Comparison of ENCODE assay signal across 25 mouse cellular contexts in genomic region chr17:5999039-5999543, GRCm38 (mm10). TPM values are rescaled to one million over a fixed set of nuclear protein-coding genes. Genes with fewer than 3 reads are reported as not detected.
DNase-seq lines count a peak whose midpoint lies in the region; ATAC-seq and TF ChIP-seq lines count a peak whose summit lies in the region.
"Had no signal": no experiment of that assay in that cellular context is flagged by ENCODE, and none has a peak within 500 bp of the region (broad histone marks: within the 10 kb centered on the region; RNA-seq: fewer than 3 reads in every experiment).

No protein-coding gene starts in this region.

- no peak for TF ChIP-seq CTCF in heart, adult 2 months (IDR thresholded peaks at IDR 0.05)
- TF ChIP-seq CTCF in layer of hippocampus, adult 2 months (conservative IDR thresholded peaks at IDR 0.05) = no peak

- H3K27ac ChIP-seq in heart, adult 2 months = peak overlapping the region; percentile 90
- no peak overlapping the region for H3K27ac ChIP-seq in heart, embryonic 11.5 days (ENCODE audit: low read depth, low read length)
- peak overlapping the region; percentile 91 for H3K27ac ChIP-seq in heart, embryonic 15.5 days
- no peak overlapping the region for H3K27ac ChIP-seq in heart, embryonic 10.5 days
- H3K27ac ChIP-seq in layer of hippocampus, adult 2 months = 0 out of 2 replicates have a peak overlapping the region, but pooled peaks have one; percentile 7
- peak overlapping the region; percentile 3 for H3K27ac ChIP-seq in brown adipose tissue, adult 24 weeks (replicated peaks; ENCODE audit: low read depth, low read length)
- H3K27ac ChIP-seq: forebrain, embryonic 10.5 days; hindbrain, embryonic 12.5 days had no signal

- TF ChIP-seq POLR2A in heart, adult 2 months (IDR thresholded peaks at IDR 0.05; ENCODE audit: insufficient read depth, low read depth, low read length) = no peak

- ATAC-seq in heart, embryonic 11.5 days (replicated peaks; ENCODE audit: insufficient number of reproducible peaks, low FRiP score, low TSS enrichment) = no peak
- no peak for ATAC-seq in heart, embryonic 15.5 days (replicated peaks; ENCODE audit: insufficient number of reproducible peaks, insufficient read depth, low FRiP score, low read depth)
- ATAC-seq: activated CD4-positive, CD25-positive, alpha-beta regulatory T cell, adult 4 months; forebrain, embryonic 14.5 days; hindbrain, embryonic 16.5 days; Patski had no signal

- H3K4me3 ChIP-seq in heart, adult 2 months = 0 out of 2 replicates have a peak overlapping the region, but pooled peaks have one; percentile 4
- no peak overlapping the region for H3K4me3 ChIP-seq in heart, embryonic 11.5 days (ENCODE audit: low read depth, low read length)
- H3K4me3 ChIP-seq in heart, embryonic 15.5 days = no peak overlapping the region
- H3K4me3 ChIP-seq in heart, embryonic 10.5 days = no peak overlapping the region
- H3K4me3 ChIP-seq in layer of hippocampus, adult 2 months = no peak overlapping the region
- H3K4me3 ChIP-seq in brown adipose tissue, adult 24 weeks (ENCODE audit: insufficient read depth, low read depth, low read length) = no peak overlapping the region
- H3K4me3 ChIP-seq: embryonic facial prominence, embryonic 15.5 days; erythroblast, embryonic 14.5 days; forebrain, embryonic 10.5 days; hindbrain, embryonic 12.5 days had no signal

- intact Hi-C loops in heart, adult 2 months (cut with DNase I) = no loop called here

- no peak overlapping the region for H3K9ac ChIP-seq in heart, adult 2 months (ENCODE audit: low read depth, low read length)
- H3K9ac ChIP-seq in heart, embryonic 11.5 days (ENCODE audit: low read depth, low read length) = no peak overlapping the region
- no peak overlapping the region for H3K9ac ChIP-seq in heart, embryonic 15.5 days
- H3K9ac ChIP-seq: embryonic facial prominence, embryonic 15.5 days; hindbrain, embryonic 12.5 days had no signal

- peaks cover 6% of the 10 kb centered on the region for H3K36me3 ChIP-seq in heart, adult 2 months (ENCODE audit: control insufficient read depth, insufficient read depth, low read length)
- no peaks in the 10 kb centered on the region for H3K36me3 ChIP-seq in heart, embryonic 11.5 days (ENCODE audit: control insufficient read depth, insufficient read depth, low read length)
- no peaks in the 10 kb centered on the region for H3K36me3 ChIP-seq in heart, embryonic 15.5 days
- H3K36me3 ChIP-seq in heart, embryonic 10.5 days = no peaks in the 10 kb centered on the region
- H3K36me3 ChIP-seq: embryonic facial prominence, embryonic 15.5 days; forebrain, embryonic 10.5 days; hindbrain, embryonic 12.5 days had no signal

- TF ChIP-seq EP300 in heart, adult 2 months (IDR thresholded peaks at IDR 0.05; ENCODE audit: insufficient read depth, low read depth, low read length) = 0 out of 2 replicates have a peak, but pooled peaks have one; percentile 31

- no peaks in the 10 kb centered on the region for H3K9me3 ChIP-seq in heart, embryonic 11.5 days (replicated peaks; ENCODE audit: control insufficient read depth, low read length)
- H3K9me3 ChIP-seq in heart, embryonic 15.5 days (replicated peaks) = no peaks in the 10 kb centered on the region
- no peaks in the 10 kb centered on the region for H3K9me3 ChIP-seq in heart, embryonic 10.5 days
- H3K9me3 ChIP-seq: embryonic facial prominence, embryonic 15.5 days; forebrain, embryonic 10.5 days; hindbrain, embryonic 12.5 days had no signal

- H3K27me3 ChIP-seq in heart, adult 2 months (ENCODE audit: control insufficient read depth, insufficient read depth, low read length) = no peaks in the 10 kb centered on the region
- no peaks in the 10 kb centered on the region for H3K27me3 ChIP-seq in heart, embryonic 11.5 days (ENCODE audit: control insufficient read depth, insufficient read depth, low read length)
- H3K27me3 ChIP-seq in heart, embryonic 15.5 days = no peaks in the 10 kb centered on the region
- no peaks in the 10 kb centered on the region for H3K27me3 ChIP-seq in heart, embryonic 10.5 days (ENCODE audit: insufficient read depth, poor library complexity, severe bottlenecking)
- H3K27me3 ChIP-seq: CH12.LX; embryonic facial prominence, embryonic 15.5 days; hindbrain, embryonic 12.5 days; Patski had no signal

- no peak overlapping the region for H3K4me2 ChIP-seq in heart, embryonic 11.5 days
- no peak overlapping the region for H3K4me2 ChIP-seq in heart, embryonic 15.5 days
- H3K4me2 ChIP-seq: embryonic facial prominence, embryonic 15.5 days; hindbrain, embryonic 12.5 days had no signal

- WGBS in heart, adult 2 months = 60% methylated on average over 5 of the region's 5 CpGs
- WGBS in heart, embryonic 11.5 days (ENCODE audit: insufficient replicate concordance) = 71% methylated on average over 5 of the region's 5 CpGs
- 63% methylated on average over 5 of the region's 5 CpGs for WGBS in heart, embryonic 15.5 days
- WGBS in heart, embryonic 10.5 days = 79% methylated on average over 5 of the region's 5 CpGs

- no peaks in the 10 kb centered on the region for H3K79me2 ChIP-seq in heart, adult 2 months (replicated peaks; ENCODE audit: control insufficient read depth, insufficient read depth, low read length)

- peaks cover 33% of the 10 kb centered on the region for H3K4me1 ChIP-seq in heart, adult 2 months (ENCODE audit: control insufficient read depth, insufficient read depth, low read length)
- peaks cover 35% of the 10 kb centered on the region for H3K4me1 ChIP-seq in heart, embryonic 11.5 days (ENCODE audit: control insufficient read depth, insufficient read depth, low read length)
- peaks cover 74% of the 10 kb centered on the region for H3K4me1 ChIP-seq in heart, embryonic 15.5 days (replicated peaks)
- H3K4me1 ChIP-seq in heart, embryonic 10.5 days = peaks cover 48% of the 10 kb centered on the region
- H3K4me1 ChIP-seq in brown adipose tissue, adult 24 weeks (ENCODE audit: control insufficient read depth, insufficient read depth, insufficient read length, low read length) = peaks cover 18% of the 10 kb centered on the region
- H3K4me1 ChIP-seq: hindbrain, embryonic 12.5 days had no signal

- peak in 1 of 2 experiments; percentile 17 for DNase-seq in heart, adult 2 months
- DNase-seq in heart, embryonic 10.5 days (ENCODE audit: low spot score) = no peak
- no peak for DNase-seq in layer of hippocampus, adult 2 months (ENCODE audit: low spot score in 2 of 2)
- DNase-seq in layer of hippocampus, adult 18-20 months (ENCODE audit: low spot score in 2 of 2) = no peak
- no peak for DNase-seq in cerebellum, postnatal 36 days
- DNase-seq: adrenal gland, adult 2 months; adrenal gland, postnatal 25 days; cerebellum, adult 2 months; cerebellum, postnatal 10 days; embryo, embryonic 11 days; gastrocnemius, postnatal 36 days; heart, postnatal 4 days; kidney, adult 11 months had no signal

RNA-seq across cellular contexts. Expression of gene Synj2, which starts 58.0 kb away (rescaled TPM):
- total RNA-seq in heart, adult 2 months (2021) = 10 to 100 TPM; 43.7 to 58.1 TPM
- 21.2 and 25.8 TPM in 2 replicates for polyA plus RNA-seq in heart, adult 2 months (2012; rRNA removed)
- polyA plus RNA-seq in heart, embryonic 11.5 days (2014; fragmentation: Nextera tagmentation; extraction: Ambion mirVana) = 3.0 and 3.3 TPM in 2 replicates
- 3.5 and 4.4 TPM in 2 replicates for polyA plus RNA-seq in heart, embryonic 15.5 days (2015; fragmentation: Nextera tagmentation; extraction: Ambion mirVana)
- 3.4 and 3.8 TPM in 2 replicates for polyA plus RNA-seq in heart, embryonic 10.5 days (2016; fragmentation: Nextera tagmentation; extraction: Ambion mirVana)
- 10 to 100 TPM; 54.1 to 62.2 TPM for total RNA-seq in layer of hippocampus, adult 2 months (2021)
- 10 to 100 TPM; 71.8 to 73.5 TPM for total RNA-seq in layer of hippocampus, adult 18-20 months (2021)
- 5.0 and 8.3 TPM in 2 replicates for polyA plus RNA-seq in brown adipose tissue, adult 24 weeks (2012; ENCODE audit: insufficient read depth, insufficient read length, missing spikeins)
- polyA plus RNA-seq: erythroblast, embryonic 14.5 days had no signal

Comparison
In these comparisons a context has a peak if more than half of its experiments do, and no peak if none do; other contexts are left out.
1. H3K27ac ChIP-seq: peak in heart, adult 2 months (single experiment), heart, embryonic 15.5 days (single experiment), layer of hippocampus, adult 2 months (single experiment) and brown adipose tissue, adult 24 weeks (single experiment); none in heart, embryonic 11.5 days (single experiment) and heart, embryonic 10.5 days (single experiment).